Mouse (Mus musculus): ENCODE data around the gene Slc38a10. TPM values are rescaled to one million over a fixed set of nuclear protein-coding genes. Genes with fewer than 3 reads are reported as not detected.

The Slc38a10 gene
- 107 TPM for polyA plus RNA-seq (2021)

- H3K27me3 ChIP-seq = no peaks in the 10 kb centered on the region
- no peak for TF ChIP-seq CTCF (IDR thresholded peaks at IDR 0.05)
- DNase-seq (ENCODE audit: low read depth, low spot score) (peak; percentile 98), ATAC-seq (peak; percentile 80)
- in situ Hi-C loops (cut with MboI; ENCODE audit: low pct_unique_long_range_greater_than_20kb) = no loop called here
- CTCF ChIA-PET = no interaction called here
- POLR2A ChIA-PET = no interaction called here
These were observed at the start of gene Slc38a10 for GRCm38 (mm10) chr11:120151113-120151494. Gene Slc38a10 (minus strand): TSS chr11:120151346.

- DNase-seq (ENCODE audit: low read depth, low spot score) (no peak), ATAC-seq (no peak)
- in situ Hi-C loops (cut with MboI; ENCODE audit: low pct_unique_long_range_greater_than_20kb) = no loop called here
- H3K27me3 ChIP-seq = peaks cover 3% of the 10 kb centered on the region
- POLR2A ChIA-PET = no interaction called here
- no peak for TF ChIP-seq CTCF (IDR thresholded peaks at IDR 0.05)
- CTCF ChIA-PET = interaction anchor here (1.2 to 1.6 kb wide), 2 partner anchors 9 to 30 kb away, joined by 3 to 9 read pairs; no protein-coding TSS in a partner anchor
These were observed 49.5 kb upstream of the Slc38a10 start for GRCm38 (mm10) chr11:120200621-120201020.

DNA sequence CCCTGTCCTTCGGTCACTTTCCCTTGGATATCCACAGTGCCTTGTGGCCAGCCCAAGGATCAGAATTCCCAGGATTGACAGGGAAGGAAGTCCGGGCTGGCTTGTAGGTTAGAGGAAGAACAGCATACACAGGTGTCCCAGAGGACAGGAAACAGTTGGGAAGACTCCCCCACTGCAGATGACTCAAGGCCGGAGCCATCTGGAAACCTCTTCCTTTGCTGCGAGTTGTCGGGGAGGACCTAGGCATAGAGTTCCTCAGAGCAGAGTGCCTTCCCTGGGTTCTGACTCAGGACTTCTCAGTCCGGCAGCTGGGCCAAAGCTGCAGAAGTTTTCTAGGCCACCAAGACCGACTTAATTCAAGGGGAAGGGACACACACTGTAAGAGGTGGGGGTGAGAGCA lies 48.6 kb upstream of the Slc38a10 start:
- no peak for ATAC-seq
- ChIA-PET POLR2A (no interaction called here), CTCF (interaction anchor here (1.6 kb wide), 1 partner anchor 10 kb away, joined by 9 read pairs; no protein-coding TSS in a partner anchor)
- no peak for DNase-seq (ENCODE audit: low read depth, low spot score)
- no peak for TF ChIP-seq CTCF (IDR thresholded peaks at IDR 0.05)
- in situ Hi-C loops (cut with MboI; ENCODE audit: low pct_unique_long_range_greater_than_20kb) = no loop called here
- H3K27me3 ChIP-seq = peaks cover 3% of the 10 kb centered on the region

DNA sequence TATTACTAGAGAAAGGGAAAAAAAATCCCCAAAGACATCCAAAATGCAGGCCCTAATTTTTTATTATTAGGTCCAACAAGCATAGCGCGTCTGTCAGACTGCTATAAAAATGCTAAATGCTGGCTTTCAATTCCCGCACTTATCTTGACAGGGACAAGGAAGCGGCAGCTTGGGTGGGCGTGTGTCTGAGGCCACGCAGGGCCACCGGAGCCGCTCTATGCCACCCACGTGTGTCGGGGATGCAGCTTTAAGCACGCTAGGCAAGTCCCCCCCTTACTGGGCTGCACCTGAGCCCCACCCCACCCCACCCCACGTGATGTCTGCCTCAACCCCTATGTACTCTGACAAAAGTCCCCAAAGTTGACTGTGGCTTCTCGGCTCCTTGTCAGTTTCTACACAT lies 47.7 kb upstream of the Slc38a10 start:
- POLR2A ChIA-PET = no interaction called here
- ATAC-seq = no peak
- in situ Hi-C loops (cut with MboI; ENCODE audit: low pct_unique_long_range_greater_than_20kb) = no loop called here

GRCm38 (mm10) chr11:120190526-120191412 lies 39.6 kb upstream of the Slc38a10 start:
- ATAC-seq (no peak), DNase-seq (ENCODE audit: low read depth, low spot score) (no peak)
- H3K27me3 ChIP-seq = no peaks in the 10 kb centered on the region
- CTCF ChIA-PET = interaction anchor here (0.9 to 4.9 kb wide), 2 partner anchors 18 to 44 kb away, joined by 3 to 31 read pairs; partner anchors contain the start of gene Bahcc1
- POLR2A ChIA-PET = interaction anchor here (2.6 to 9.4 kb wide), 2 partner anchors 36 to 44 kb away, joined by 9 to 277 read pairs; partner anchors contain the start of gene Bahcc1
- TF ChIP-seq CTCF (IDR thresholded peaks at IDR 0.05) = no peak
- in situ Hi-C loops (cut with MboI; ENCODE audit: low pct_unique_long_range_greater_than_20kb) = no loop called here

More for the DNA sequence above, 47.7 kb upstream of the Slc38a10 start:
- DNase-seq (ENCODE audit: low read depth, low spot score) = no peak
- H3K27me3 ChIP-seq = peaks cover 3% of the 10 kb centered on the region
- CTCF ChIA-PET = no interaction called here
- no peak for TF ChIP-seq CTCF (IDR thresholded peaks at IDR 0.05)

- ATAC-seq (peak; percentile 83), DNase-seq (ENCODE audit: low read depth, low spot score) (peak; percentile 89)
- POLR2A ChIA-PET = interaction anchor here (0.9 to 9.4 kb wide), 7 partner anchors 13 to 118 kb away, joined by 3 to 277 read pairs (median 8); partner anchors contain the start of gene Bahcc1
- in situ Hi-C loops (cut with MboI; ENCODE audit: low pct_unique_long_range_greater_than_20kb) = loop anchor here (5.0 kb wide), 2 partner anchors 43 to 118 kb away; partner anchors contain the start of gene Bahcc1
- H3K27me3 ChIP-seq = no peaks in the 10 kb centered on the region
- CTCF ChIA-PET = interaction anchor here (1.4 to 4.9 kb wide), 4 partner anchors 41 to 118 kb away, joined by 8 to 31 read pairs (median 12); partner anchors contain the start of gene Bahcc1
- TF ChIP-seq CTCF (IDR thresholded peaks at IDR 0.05) = no peak
These were observed 38.5 kb upstream of the Slc38a10 start for GRCm38 (mm10) chr11:120189459-120190312.

DNA sequence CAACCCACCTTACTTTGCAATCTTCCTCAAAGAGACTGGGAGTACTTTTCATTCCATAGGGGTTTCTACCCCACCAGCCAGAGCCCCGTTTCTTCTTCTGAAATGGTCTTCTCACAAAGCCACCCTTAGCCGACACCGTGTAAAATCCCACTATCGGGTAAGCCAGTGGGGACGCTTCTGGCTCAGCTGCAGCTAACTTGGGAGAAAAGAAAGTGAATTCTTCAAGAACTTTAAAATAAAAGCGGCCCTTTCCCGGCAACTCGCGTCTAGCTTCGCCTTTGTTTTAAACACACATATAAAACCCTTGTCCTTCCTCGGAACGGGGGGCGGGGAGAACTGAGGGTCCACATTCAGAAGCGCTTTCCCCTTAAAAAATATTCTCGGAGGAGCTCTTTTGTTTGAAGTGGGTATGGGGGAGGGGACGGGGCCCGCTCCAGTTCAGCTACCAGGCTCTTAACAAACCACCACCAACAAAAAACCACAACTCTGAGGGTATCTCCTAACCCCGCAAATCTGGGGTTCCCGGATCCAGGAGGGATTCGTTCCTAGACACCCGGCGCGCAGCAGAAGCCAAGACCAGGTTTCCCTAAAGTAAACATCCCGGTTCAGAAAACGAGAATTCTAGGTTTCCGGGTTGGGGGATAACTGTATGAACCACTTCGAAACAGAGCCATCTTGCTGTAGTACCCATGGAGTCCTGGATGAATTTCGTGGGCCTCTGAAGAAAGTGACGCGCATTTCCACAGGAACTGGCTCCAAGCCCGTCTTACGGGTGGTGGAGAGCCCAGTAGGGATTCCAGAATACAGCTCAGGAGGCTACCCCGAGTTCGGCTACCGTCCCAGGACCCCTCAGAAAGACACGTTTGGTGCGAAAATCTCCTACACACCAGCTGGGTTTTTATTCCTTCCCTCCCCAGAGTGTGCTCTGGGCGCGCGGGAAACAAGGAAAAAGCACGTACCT lies 37.6 kb upstream of the Slc38a10 start:
- in situ Hi-C loops (cut with MboI; ENCODE audit: low pct_unique_long_range_greater_than_20kb) = loop anchor here (5.0 kb wide), 2 partner anchors 44 to 119 kb away; partner anchors contain the start of gene Bahcc1
- DNase-seq (ENCODE audit: low read depth, low spot score) = no peak
- H3K27me3 ChIP-seq = no peaks in the 10 kb centered on the region
- ChIA-PET POLR2A (interaction anchor here (1.0 to 9.4 kb wide), 7 partner anchors 12 to 116 kb away, joined by 3 to 277 read pairs (median 8); partner anchors contain the start of gene Bahcc1), CTCF (interaction anchor here (0.7 to 4.9 kb wide), 6 partner anchors 41 to 119 kb away, joined by 3 to 31 read pairs (median 9); partner anchors contain the start of gene Bahcc1)
- ATAC-seq = no peak
- no peak for TF ChIP-seq CTCF (IDR thresholded peaks at IDR 0.05)

DNA sequence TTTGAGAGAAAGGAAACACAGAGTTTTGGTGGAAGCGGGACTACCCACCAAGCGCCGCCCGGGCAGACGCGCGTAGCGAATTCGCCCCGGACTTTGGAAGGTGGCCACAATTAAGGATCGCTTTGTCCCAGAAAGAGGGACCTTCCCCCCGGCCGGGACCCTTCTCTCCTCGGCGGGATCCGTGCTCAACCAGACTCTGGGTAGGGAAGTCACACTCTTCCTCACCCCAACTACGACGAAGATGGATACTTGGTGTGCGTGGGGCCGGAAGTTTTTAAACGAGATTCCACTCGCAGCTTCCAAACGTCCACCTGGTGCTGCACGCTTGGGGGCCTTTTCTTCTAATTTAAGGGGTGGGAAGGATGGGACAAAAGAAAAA lies 36.9 kb upstream of the Slc38a10 start:
- in situ Hi-C loops (cut with MboI; ENCODE audit: low pct_unique_long_range_greater_than_20kb) = loop anchor here (5.0 kb wide), 2 partner anchors 44 to 119 kb away; partner anchors contain the start of gene Bahcc1
- ChIA-PET CTCF (interaction anchor here (0.7 to 4.9 kb wide), 7 partner anchors 42 to 119 kb away, joined by 3 to 31 read pairs (median 8); partner anchors contain the start of gene Bahcc1), POLR2A (interaction anchor here (1.0 to 9.4 kb wide), 5 partner anchors 12 to 117 kb away, joined by 3 to 277 read pairs (median 8); partner anchors contain the start of gene Bahcc1)
- ATAC-seq = no peak
- H3K27me3 ChIP-seq = no peaks in the 10 kb centered on the region
- TF ChIP-seq CTCF (IDR thresholded peaks at IDR 0.05) = no peak
- DNase-seq (ENCODE audit: low read depth, low spot score) = no peak

All from Patski (cell line).